Mouse (Mus musculus): ENCODE results near the gene Rbfox1.

- TF ChIP-seq POLR2A (IDR thresholded peaks at IDR 0.05; ENCODE audit: borderline replicate concordance, low read depth, low read length) (no peak), CTCF (IDR thresholded peaks at IDR 0.05; ENCODE audit: low read depth, low read length) (no peak)
Measured at GRCm38 (mm10) chr16:6084701-6085365, 199.7 kb downstream of the Rbfox1 start.

Measured in bone marrow macrophage, adult 2 months (primary cell).